In genomic region chr11:61660806-61661392, GRCm38 (mm10) we compare ENCODE assay signal across 27 mouse cellular contexts. TPM values are rescaled to one million over a fixed set of nuclear protein-coding genes. Genes with fewer than 3 reads are reported as not detected.
DNase-seq lines count a peak whose midpoint lies in the region; TF ChIP-seq lines count a peak whose summit lies in the region.
"Had no signal": no experiment of that assay in that cellular context is flagged by ENCODE, and none has a peak within 500 bp of the region (broad histone marks: within the 10 kb centered on the region; RNA-seq: fewer than 3 reads in every experiment).

No protein-coding gene starts in this region.

- H3K9me3 ChIP-seq in MEL (replicated peaks; ENCODE audit: insufficient read depth, low read length), result no peaks in the 10 kb centered on the region
- H3K9me3 ChIP-seq: embryonic facial prominence, embryonic 10.5 days; heart, embryonic 15.5 days; limb, embryonic 10.5 days; megakaryocyte, embryonic 14.5 days; stomach, embryonic 15.5 days had no signal

- intact Hi-C loops in gastrocnemius, adult 2 months (cut with DNase I), result no loop called here

- H3K9ac ChIP-seq in MEL (ENCODE audit: control insufficient read depth, low read depth, low read length, poor library complexity, severe bottlenecking), result no peak overlapping the region
- H3K9ac ChIP-seq: heart, embryonic 15.5 days; stomach, embryonic 15.5 days had no signal

- H3K79me2 ChIP-seq in MEL (ENCODE audit: control insufficient read depth, insufficient read depth, low read length, poor library complexity), result no peaks in the 10 kb centered on the region

- no peak for TF ChIP-seq CTCF in MEL (IDR thresholded peaks at IDR 0.05 in 2 of 3, conservative IDR thresholded peaks at IDR 0.05 in 1 of 3; ENCODE audit: control insufficient read depth in 1 of 3, insufficient read depth in 1 of 3, low read depth in 2 of 3, low read length in 3 of 3, poor library complexity in 1 of 3, severe bottlenecking in 1 of 3)
- no peak for TF ChIP-seq CTCF in gastrocnemius, adult 2 months (IDR thresholded peaks at IDR 0.05)

- H3K4me1 ChIP-seq in MEL (ENCODE audit: control insufficient read depth in 1 of 2, insufficient read depth in 2 of 2, low read length in 2 of 2), result no peaks in the 10 kb centered on the region
- H3K4me1 ChIP-seq: stomach, embryonic 15.5 days had no signal

- DNase-seq in cerebellum, postnatal 10 days, result peak; percentile 50 to 57
- DNase-seq in cerebellum, adult 8-10 months, result no peak
- DNase-seq in MEL (ENCODE audit: low read depth, low spot score), result no peak
- peak; percentile 82 for DNase-seq in induced T-regulatory cell, adult 2 months (ENCODE audit: low read depth)
- DNase-seq in thymus, postnatal 14 days, result peak; percentile 73
- no peak for DNase-seq in yolk sac, embryonic 10.5 days (ENCODE audit: low spot score)
- no peak for DNase-seq in gastrocnemius, adult 2 months
- DNase-seq in ovary, adult 18-20 months (ENCODE audit: low spot score), result no peak
- DNase-seq: adrenal gland, postnatal 14 days; cerebellum, adult 11-12 months; gastrocnemius, postnatal 10 days; heart, adult 2 months; heart, postnatal 4 days; kidney, adult 8-10 months; kidney, postnatal 25 days; lung, adult 2 months had no signal

- no peak for TF ChIP-seq EP300 in MEL (IDR thresholded peaks at IDR 0.05; ENCODE audit: low read depth in 1 of 2, low read length in 2 of 2)

- no peak overlapping the region for H3K27ac ChIP-seq in MEL (ENCODE audit: control insufficient read depth, low read depth, low read length)
- H3K27ac ChIP-seq in gastrocnemius, adult 2 months, result no peak overlapping the region
- H3K27ac ChIP-seq: embryonic facial prominence, embryonic 10.5 days; heart, adult 2 months; heart, embryonic 15.5 days; hindbrain, postnatal 0 days; stomach, embryonic 15.5 days had no signal

- no peak overlapping the region for H3K4me3 ChIP-seq in MEL (ENCODE audit: control insufficient read depth in 1 of 2, insufficient read depth in 1 of 2, low read depth in 2 of 2, low read length in 2 of 2)
- H3K4me3 ChIP-seq in gastrocnemius, adult 2 months, result no peak overlapping the region
- H3K4me3 ChIP-seq: embryonic facial prominence, embryonic 10.5 days; heart, adult 2 months; heart, embryonic 15.5 days; limb, embryonic 10.5 days; megakaryocyte, embryonic 14.5 days; stomach, embryonic 15.5 days had no signal

- no peak for TF ChIP-seq RAD21 in MEL (IDR thresholded peaks at IDR 0.05; ENCODE audit: low read depth, low read length)

- H3K27me3 ChIP-seq in MEL (ENCODE audit: control insufficient read depth in 1 of 2, insufficient read depth in 2 of 2, low read length in 2 of 2), result no peaks in the 10 kb centered on the region
- H3K27me3 ChIP-seq: heart, embryonic 15.5 days; Patski; stomach, embryonic 15.5 days had no signal

- TF ChIP-seq POLR2A in MEL (IDR thresholded peaks at IDR 0.05; ENCODE audit: control insufficient read depth in 1 of 2, insufficient read depth in 1 of 2, low read depth in 1 of 2, low read length in 2 of 2, poor library complexity in 1 of 2), result no peak

- H3K36me3 ChIP-seq in MEL (ENCODE audit: control insufficient read depth in 1 of 2, insufficient read depth in 2 of 2, low read length in 2 of 2), result no peaks in the 10 kb centered on the region
- H3K36me3 ChIP-seq: embryonic facial prominence, embryonic 10.5 days; heart, embryonic 15.5 days; limb, embryonic 10.5 days; stomach, embryonic 15.5 days had no signal

TF ChIP-seq in MEL, 35 proteins besides CTCF, POLR2A, EP300 and RAD21:
- no peak for TF ChIP-seq TCF12 (IDR thresholded peaks at IDR 0.05; ENCODE audit: low read depth, low read length)
- no peak for TF ChIP-seq HCFC1 (IDR thresholded peaks at IDR 0.05; ENCODE audit: low read depth, low read length)
- TF ChIP-seq ZNF384 (IDR thresholded peaks at IDR 0.05; ENCODE audit: low read depth, low read length), result peak; percentile 72
- no peak for TF ChIP-seq NELFE (IDR thresholded peaks at IDR 0.05; ENCODE audit: low read depth, low read length)

RNA-seq across cellular contexts. Expression of gene Grap, which starts 7.8 kb away (rescaled TPM):
- 1.8 TPM in 2 replicates for total RNA-seq in MEL (2012; rRNA removed)
- polyA plus RNA-seq in MEL (2012; ENCODE audit: insufficient read depth in 1 of 2, insufficient read length in 2 of 2, low read depth in 1 of 2, low replicate concordance in 2 of 2, missing spikeins in 1 of 2), result 1 to 10 TPM in 1 of 2 experiments, not detected in 1; 2.3 TPM
- total RNA-seq in gastrocnemius, adult 2 months (2021), result 1 to 10 TPM; 3.2 to 3.3 TPM

RNA-seq across cellular contexts. Expression of gene Fam83g, which starts 23.0 kb away (rescaled TPM):
- total RNA-seq in MEL (2012; rRNA removed), result 6.2 and 9.7 TPM in 2 replicates
- polyA plus RNA-seq in MEL (2012; ENCODE audit: insufficient read depth in 1 of 2, insufficient read length in 2 of 2, low read depth in 1 of 2, low replicate concordance in 2 of 2, missing spikeins in 1 of 2), result 1 to 10 TPM in 1 of 2 experiments, not detected in 1; 5.4 TPM
- under 1 TPM; 0.28 to 0.33 TPM for total RNA-seq in gastrocnemius, adult 2 months (2021)
- total RNA-seq: layer of hippocampus, postnatal 10 days had no signal
- polyA plus RNA-seq: Patski had no signal

RNA-seq across cellular contexts. Expression of gene Slc5a10, which starts 59.7 kb away (rescaled TPM):
- total RNA-seq in MEL (2012; rRNA removed), result not detected in 2 replicates
- polyA plus RNA-seq in MEL (2012; ENCODE audit: insufficient read depth in 1 of 2, insufficient read length in 2 of 2, low read depth in 1 of 2, low replicate concordance in 2 of 2, missing spikeins in 1 of 2), result under 1 TPM in 1 of 2 experiments, not detected in 1; 0.08 TPM
- not detected for total RNA-seq in gastrocnemius, adult 2 months (2021)
- total RNA-seq: adrenal gland, postnatal 14 days; gastrocnemius, postnatal 10 days; heart, adult 2 months; heart, postnatal 4 days; liver, adult 2 months had no signal
- polyA plus RNA-seq: embryonic facial prominence, embryonic 10.5 days; forebrain, embryonic 11.5 days; heart, adult 2 months; heart, embryonic 15.5 days; liver, adult 2 months; lung, adult 2 months; midbrain, embryonic 16.5 days; Patski; stomach, embryonic 15.5 days had no signal

Comparison
In these comparisons a context has a peak if more than half of its experiments do, and no peak if none do; other contexts are left out.
1. DNase-seq: peak in cerebellum, postnatal 10 days (2 of 2), induced T-regulatory cell, adult 2 months (single experiment) and thymus, postnatal 14 days (single experiment); none in cerebellum, adult 8-10 months (single experiment), MEL (single experiment), yolk sac, embryonic 10.5 days (single experiment), gastrocnemius, adult 2 months (single experiment) and ovary, adult 18-20 months (single experiment).